In genomic region chr11:70233016-70233415, GRCm38 (mm10) we compare ENCODE assay signal across 8 mouse cellular contexts. TPM values are rescaled to one million over a fixed set of nuclear protein-coding genes. Genes with fewer than 3 reads are reported as not detected.
DNase-seq lines count a peak whose midpoint lies in the region; ATAC-seq and TF ChIP-seq lines count a peak whose summit lies in the region.

No protein-coding gene starts in this region.

- peaks cover 14% of the 10 kb centered on the region for H3K36me3 ChIP-seq in heart, embryonic 14.5 days (ENCODE audit: control insufficient read depth, insufficient read depth, low read length)
- peaks cover 5% of the 10 kb centered on the region for H3K36me3 ChIP-seq in liver, embryonic 14.5 days (replicated peaks; ENCODE audit: control insufficient read depth, insufficient read depth, low read depth)

- H3K27me3 ChIP-seq in heart, embryonic 14.5 days (ENCODE audit: control insufficient read depth, insufficient read depth, low read length) = peaks cover 23% of the 10 kb centered on the region
- H3K27me3 ChIP-seq in liver, embryonic 14.5 days (ENCODE audit: control insufficient read depth, insufficient read depth, low read length) = peaks cover 15% of the 10 kb centered on the region

- H3K27ac ChIP-seq in brown adipose tissue, adult 24 weeks (replicated peaks; ENCODE audit: low read depth, low read length) = peak overlapping the region; percentile 89
- H3K27ac ChIP-seq in heart, embryonic 14.5 days (replicated peaks in 1 of 2; ENCODE audit: control insufficient read depth in 1 of 2, insufficient read depth in 1 of 2, low read depth in 2 of 2, low read length in 2 of 2) = no peak overlapping the region
- H3K27ac ChIP-seq in liver, embryonic 14.5 days = no peak overlapping the region

- TF ChIP-seq CTCF in liver, embryonic 14.5 days (IDR thresholded peaks at IDR 0.05; ENCODE audit: low read depth) = no peak

- intact Hi-C loops in heart, postnatal 25 days (cut with DNase I) = no loop called here

- H3K4me3 ChIP-seq in brown adipose tissue, adult 24 weeks (ENCODE audit: insufficient read depth, low read depth, low read length) = peak overlapping the region; percentile 83
- H3K4me3 ChIP-seq in heart, embryonic 14.5 days (ENCODE audit: control insufficient read depth in 1 of 2, insufficient read depth in 1 of 2, low read depth in 1 of 2, low read length in 2 of 2) = peak overlapping the region; percentile 46 to 59; a peak in 3 of 4 replicates
- no peak overlapping the region for H3K4me3 ChIP-seq in liver, embryonic 14.5 days (ENCODE audit: insufficient read depth in 1 of 2, low read depth in 2 of 2, low read length in 2 of 2)

- no peak for ATAC-seq in heart, embryonic 14.5 days (ENCODE audit: insufficient number of reproducible peaks, insufficient read depth, low FRiP score, low read depth)
- ATAC-seq in liver, embryonic 14.5 days (ENCODE audit: insufficient read depth) = no peak
- ATAC-seq in frontal cortex, adult (ENCODE audit: low TSS enrichment) = no peak

- no peaks in the 10 kb centered on the region; the same call in 1 of the 2 replicates for H3K4me1 ChIP-seq in brown adipose tissue, adult 24 weeks (ENCODE audit: control insufficient read depth, insufficient read depth, insufficient read length, low read length)
- peaks cover 11 to 40% of the 10 kb centered on the region in 2 experiments for H3K4me1 ChIP-seq in heart, embryonic 14.5 days (ENCODE audit: control insufficient read depth in 2 of 2, insufficient read depth in 2 of 2, low read length in 2 of 2)
- H3K4me1 ChIP-seq in liver, embryonic 14.5 days (replicated peaks; ENCODE audit: control insufficient read depth in 2 of 2, insufficient read depth in 2 of 2, low read length in 1 of 2) = peaks cover 21 to 34% of the 10 kb centered on the region in 2 experiments

- WGBS in heart, embryonic 14.5 days = 35% methylated on average over 8 of the region's 8 CpGs
- 65% methylated on average over 8 of the region's 8 CpGs for WGBS in liver, embryonic 14.5 days (ENCODE audit: insufficient replicate concordance)

- DNase-seq in heart, adult 11 months = peak; percentile 96
- DNase-seq in heart, postnatal 25 days (ENCODE audit: low spot score) = no peak
- DNase-seq in liver, embryonic 14.5 days (ENCODE audit: low read depth in 3 of 3, low spot score in 3 of 3) = no peak
- no peak for DNase-seq in urinary bladder, postnatal 4 days (ENCODE audit: low spot score in 2 of 2)
- no peak for DNase-seq in yolk sac, embryonic 10.5 days (ENCODE audit: low spot score)

- peak overlapping the region; percentile 72 for H3K4me2 ChIP-seq in heart, embryonic 14.5 days (ENCODE audit: low read length)
- H3K4me2 ChIP-seq in liver, embryonic 14.5 days (ENCODE audit: low read depth) = peak overlapping the region; percentile 25; the same call in 1 of the 2 replicates

- H3K9ac ChIP-seq in heart, embryonic 14.5 days (ENCODE audit: low read length) = peak overlapping the region; percentile 75
- H3K9ac ChIP-seq in liver, embryonic 14.5 days (replicated peaks) = no peak overlapping the region

- no peaks in the 10 kb centered on the region for H3K9me3 ChIP-seq in heart, embryonic 14.5 days (ENCODE audit: control insufficient read depth, low read length)
- no peaks in the 10 kb centered on the region for H3K9me3 ChIP-seq in liver, embryonic 14.5 days (ENCODE audit: control insufficient read depth, low read length)

- TF ChIP-seq EP300 in liver, embryonic 14.5 days (IDR thresholded peaks at IDR 0.05; ENCODE audit: low read depth) = no peak

RNA-seq across cellular contexts. Expression of gene Bcl6b, which starts 3.4 kb away (rescaled TPM):
- 10 to 100 TPM; 20.0 to 22.3 TPM for total RNA-seq in heart, postnatal 25 days (2021)
- polyA plus RNA-seq in brown adipose tissue, adult 24 weeks (2012; ENCODE audit: insufficient read depth, insufficient read length, missing spikeins) = 7.0 and 13.4 TPM in 2 replicates
- polyA plus RNA-seq in heart, embryonic 14.5 days (2014; fragmentation: Nextera tagmentation; extraction: Ambion mirVana) = 18.7 and 22.4 TPM in 2 replicates
- polyA plus RNA-seq in liver, embryonic 14.5 days (2012; rRNA removed) = 1.0 TPM in 2 replicates
- 1.0 and 2.5 TPM in 2 replicates for polyA plus RNA-seq in liver, embryonic 14.5 days (2014; fragmentation: Nextera tagmentation; extraction: Ambion mirVana)

RNA-seq across cellular contexts. Expression of gene 0610010K14Rik, which starts 4.7 kb away (rescaled TPM):
- total RNA-seq in heart, postnatal 25 days (2021) = 10 to 100 TPM; 31.4 to 36.7 TPM
- 28.7 and 40.6 TPM in 2 replicates for polyA plus RNA-seq in brown adipose tissue, adult 24 weeks (2012; ENCODE audit: insufficient read depth, insufficient read length, missing spikeins)
- 139 and 143 TPM in 2 replicates for polyA plus RNA-seq in heart, embryonic 14.5 days (2014; fragmentation: Nextera tagmentation; extraction: Ambion mirVana)
- polyA plus RNA-seq in liver, embryonic 14.5 days (2012; rRNA removed) = 53.3 and 56.1 TPM in 2 replicates
- polyA plus RNA-seq in liver, embryonic 14.5 days (2014; fragmentation: Nextera tagmentation; extraction: Ambion mirVana) = 78.4 and 79.8 TPM in 2 replicates

RNA-seq across cellular contexts. Expression of gene Gm21988, which starts 6.6 kb away (rescaled TPM):
- total RNA-seq in heart, postnatal 25 days (2021) = 1 to 10 TPM; 2.1 to 2.3 TPM
- polyA plus RNA-seq in brown adipose tissue, adult 24 weeks (2012; ENCODE audit: insufficient read depth, insufficient read length, missing spikeins) = 4.0 and 4.8 TPM in 2 replicates
- polyA plus RNA-seq in heart, embryonic 14.5 days (2014; fragmentation: Nextera tagmentation; extraction: Ambion mirVana) = 10.1 and 12.2 TPM in 2 replicates
- polyA plus RNA-seq in liver, embryonic 14.5 days (2012; rRNA removed) = 4.5 and 4.8 TPM in 2 replicates
- 4.2 and 4.4 TPM in 2 replicates for polyA plus RNA-seq in liver, embryonic 14.5 days (2014; fragmentation: Nextera tagmentation; extraction: Ambion mirVana)

RNA-seq across cellular contexts. Expression of gene Rnasek, which starts 6.6 kb away (rescaled TPM):
- 100 to 1,000 TPM in 1 of 2 experiments, 10 to 100 TPM in 1; 87.9 to 103 TPM for total RNA-seq in heart, postnatal 25 days (2021)
- polyA plus RNA-seq in brown adipose tissue, adult 24 weeks (2012; ENCODE audit: insufficient read depth, insufficient read length, missing spikeins) = 214 and 232 TPM in 2 replicates
- polyA plus RNA-seq in heart, embryonic 14.5 days (2014; fragmentation: Nextera tagmentation; extraction: Ambion mirVana) = 219 and 240 TPM in 2 replicates
- polyA plus RNA-seq in liver, embryonic 14.5 days (2012; rRNA removed) = 29.9 and 41.0 TPM in 2 replicates
- polyA plus RNA-seq in liver, embryonic 14.5 days (2014; fragmentation: Nextera tagmentation; extraction: Ambion mirVana) = 124 and 143 TPM in 2 replicates

RNA-seq across cellular contexts. Expression of gene Slc16a13, which starts 12.2 kb away (rescaled TPM):
- total RNA-seq in heart, postnatal 25 days (2021) = 1 to 10 TPM; 4.2 to 4.8 TPM
- 0.67 and 2.2 TPM in 2 replicates for polyA plus RNA-seq in brown adipose tissue, adult 24 weeks (2012; ENCODE audit: insufficient read depth, insufficient read length, missing spikeins)
- polyA plus RNA-seq in heart, embryonic 14.5 days (2014; fragmentation: Nextera tagmentation; extraction: Ambion mirVana) = 4.9 and 6.4 TPM in 2 replicates
- polyA plus RNA-seq in liver, embryonic 14.5 days (2012; rRNA removed) = 2.9 and 3.2 TPM in 2 replicates
- polyA plus RNA-seq in liver, embryonic 14.5 days (2014; fragmentation: Nextera tagmentation; extraction: Ambion mirVana) = 3.8 and 4.4 TPM in 2 replicates

Comparison
In these comparisons a context has a peak if more than half of its experiments do, and no peak if none do; other contexts are left out.
1. H3K4me3 ChIP-seq: peak in brown adipose tissue, adult 24 weeks (single experiment) and heart, embryonic 14.5 days (2 of 2); none in liver, embryonic 14.5 days (0 of 2).